Comparison of ENCODE assay signal across 12 mouse cellular contexts in the genomic region with DNA sequence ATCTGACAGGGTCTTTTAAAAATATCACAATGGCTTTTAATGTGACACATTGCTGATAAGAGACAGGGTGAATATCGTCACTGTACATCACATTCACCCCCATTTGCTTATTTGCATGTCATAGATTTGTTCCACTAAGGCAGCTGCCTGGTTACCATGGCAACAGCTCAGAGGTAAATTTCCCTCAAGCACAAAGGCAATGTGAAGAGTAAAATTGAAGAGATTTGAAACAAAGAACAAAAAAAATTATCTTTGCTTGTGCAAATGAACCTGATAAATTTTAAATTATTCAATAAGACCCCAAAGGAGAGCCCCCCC.
DNase-seq lines count a peak whose midpoint lies in the region; ATAC-seq lines count a peak whose summit lies in the region.
"Had no signal": no experiment of that assay in that cellular context is flagged by ENCODE, and none has a peak within 500 bp of the region (broad histone marks: within the 10 kb centered on the region; RNA-seq: fewer than 3 reads in every experiment).

No protein-coding gene starts in this region.

- peak; percentile 83 for DNase-seq in midbrain, embryonic 11.5 days (ENCODE audit: low spot score, missing footprints)
- no peak for DNase-seq in midbrain, embryonic 10.5 days (ENCODE audit: low spot score)
- peak; percentile 6 to 12 for DNase-seq in left cerebral cortex, postnatal 36 days (ENCODE audit: low spot score in 2 of 2)
- peak; percentile 28 for DNase-seq in right cerebral cortex, postnatal 4 days
- DNase-seq: cerebellum, postnatal 36 days had no signal

- H3K9me3 ChIP-seq in midbrain, embryonic 11.5 days (ENCODE audit: control insufficient read depth, low read length) = no peaks in the 10 kb centered on the region
- H3K9me3 ChIP-seq in midbrain, embryonic 10.5 days (replicated peaks) = no peaks in the 10 kb centered on the region
- H3K9me3 ChIP-seq in hindbrain, embryonic 12.5 days (replicated peaks) = no peaks in the 10 kb centered on the region
- no peaks in the 10 kb centered on the region for H3K9me3 ChIP-seq in liver, embryonic 12.5 days (replicated peaks)
- H3K9me3 ChIP-seq: G1E; heart, embryonic 13.5 days had no signal

- H3K36me3 ChIP-seq in midbrain, embryonic 11.5 days (ENCODE audit: control insufficient read depth, insufficient read depth, low read length) = no peaks in the 10 kb centered on the region
- no peaks in the 10 kb centered on the region for H3K36me3 ChIP-seq in midbrain, embryonic 10.5 days
- H3K36me3 ChIP-seq in hindbrain, embryonic 12.5 days = no peaks in the 10 kb centered on the region
- no peaks in the 10 kb centered on the region for H3K36me3 ChIP-seq in liver, embryonic 12.5 days
- H3K36me3 ChIP-seq: G1E; heart, embryonic 13.5 days had no signal

- H3K4me3 ChIP-seq in midbrain, embryonic 11.5 days (ENCODE audit: low read depth, low read length) = no peak overlapping the region
- H3K4me3 ChIP-seq in midbrain, embryonic 10.5 days = no peak overlapping the region
- no peak overlapping the region for H3K4me3 ChIP-seq in hindbrain, embryonic 12.5 days
- H3K4me3 ChIP-seq in liver, embryonic 12.5 days = no peak overlapping the region
- H3K4me3 ChIP-seq: heart, embryonic 13.5 days had no signal

- H3K27me3 ChIP-seq in midbrain, embryonic 11.5 days (ENCODE audit: control insufficient read depth, insufficient read depth, low read length) = no peaks in the 10 kb centered on the region
- no peaks in the 10 kb centered on the region for H3K27me3 ChIP-seq in midbrain, embryonic 10.5 days (ENCODE audit: low read depth, poor library complexity, severe bottlenecking)
- no peaks in the 10 kb centered on the region for H3K27me3 ChIP-seq in hindbrain, embryonic 12.5 days
- no peaks in the 10 kb centered on the region for H3K27me3 ChIP-seq in liver, embryonic 12.5 days (replicated peaks)
- H3K27me3 ChIP-seq: heart, embryonic 13.5 days had no signal

- no peak overlapping the region; the same call in 1 of the 2 replicates for H3K27ac ChIP-seq in midbrain, embryonic 11.5 days (ENCODE audit: low read depth, low read length)
- H3K27ac ChIP-seq in midbrain, embryonic 10.5 days (replicated peaks) = no peak overlapping the region
- H3K27ac ChIP-seq in hindbrain, embryonic 12.5 days = peak overlapping the region; percentile 76
- no peak overlapping the region for H3K27ac ChIP-seq in liver, embryonic 12.5 days
- H3K27ac ChIP-seq: heart, embryonic 13.5 days; liver, embryonic 14.5 days had no signal

- no peak overlapping the region for H3K9ac ChIP-seq in midbrain, embryonic 11.5 days (ENCODE audit: low read length)
- no peak overlapping the region for H3K9ac ChIP-seq in hindbrain, embryonic 12.5 days
- no peak overlapping the region for H3K9ac ChIP-seq in liver, embryonic 12.5 days
- H3K9ac ChIP-seq: heart, embryonic 13.5 days; liver, embryonic 14.5 days had no signal

- H3K4me2 ChIP-seq in midbrain, embryonic 11.5 days = no peak overlapping the region
- no peak overlapping the region for H3K4me2 ChIP-seq in hindbrain, embryonic 12.5 days (replicated peaks)
- no peak overlapping the region for H3K4me2 ChIP-seq in liver, embryonic 12.5 days
- H3K4me2 ChIP-seq: heart, embryonic 13.5 days had no signal

- WGBS in midbrain, embryonic 11.5 days = 34% methylated on average over 1 of the region's 1 CpGs
- WGBS in midbrain, embryonic 10.5 days = 50% methylated on average over 1 of the region's 1 CpGs
- 18% methylated on average over 1 of the region's 1 CpGs for WGBS in hindbrain, embryonic 12.5 days
- 28% methylated on average over 1 of the region's 1 CpGs for WGBS in liver, embryonic 12.5 days (ENCODE audit: insufficient replicate concordance)

- peak; percentile 42; the same call in 1 of the 2 replicates for ATAC-seq in midbrain, embryonic 11.5 days (ENCODE audit: low FRiP score)
- ATAC-seq in hindbrain, embryonic 12.5 days (ENCODE audit: low FRiP score) = peak; percentile 89
- ATAC-seq in megakaryocyte, adult 5-6 weeks (ENCODE audit: poor library complexity, severe bottlenecking) = no peak
- ATAC-seq in inflammation-experienced regulatory T-cells, adult 6 months = no peak
- ATAC-seq in liver, embryonic 12.5 days = no peak

- intact Hi-C loops in left cerebral cortex, postnatal 36 days (cut with DNase I) = no loop called here

- peaks cover 5% of the 10 kb centered on the region; the same call in 1 of the 2 replicates for H3K4me1 ChIP-seq in midbrain, embryonic 11.5 days (ENCODE audit: control insufficient read depth, insufficient read depth, low read length)
- H3K4me1 ChIP-seq in midbrain, embryonic 10.5 days = peaks cover 13% of the 10 kb centered on the region
- peaks cover 10% of the 10 kb centered on the region for H3K4me1 ChIP-seq in hindbrain, embryonic 12.5 days
- H3K4me1 ChIP-seq in liver, embryonic 12.5 days = no peaks in the 10 kb centered on the region

Comparison
In these comparisons a context has a peak if more than half of its experiments do, and no peak if none do; other contexts are left out.
1. ATAC-seq: peak in midbrain, embryonic 11.5 days (single experiment) and hindbrain, embryonic 12.5 days (single experiment); none in megakaryocyte, adult 5-6 weeks (single experiment), inflammation-experienced regulatory T-cells, adult 6 months (single experiment) and liver, embryonic 12.5 days (single experiment).